Mouse (Mus musculus): Measurements from ENCODE around the gene Uqcr10. TPM values are rescaled to one million over a fixed set of nuclear protein-coding genes. Genes with fewer than 3 reads are reported as not detected.

Gene Uqcr10
- polyA plus RNA-seq, 1 experiment from 2014 or later: 774 TPM

DNA sequence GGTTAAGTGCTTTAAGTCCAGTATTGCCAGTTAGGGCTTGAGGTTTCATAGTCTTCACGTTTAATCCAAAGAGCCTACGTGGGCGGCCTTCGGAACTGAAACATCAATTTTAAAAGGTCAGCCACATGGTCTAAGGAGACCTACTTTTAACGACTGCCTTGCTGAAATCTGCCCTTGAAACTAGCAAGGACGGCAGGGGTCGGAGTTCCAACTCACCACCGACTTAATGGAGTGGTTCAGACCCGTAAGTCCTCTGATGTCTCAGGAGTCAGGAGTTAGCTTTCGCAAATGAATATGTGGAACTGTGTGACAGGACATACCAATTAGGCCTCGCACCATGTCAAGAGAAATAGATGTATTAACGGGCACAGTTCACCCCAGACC is 462 bp downstream of the Uqcr10 start:
- ATAC-seq: no peak
- H3K27me3 ChIP-seq (replicated peaks; ENCODE audit: control insufficient read depth, insufficient read depth, low read length): no peaks in the 10 kb centered on the region
- peak overlapping the region; percentile 85 for H3K4me3 ChIP-seq (ENCODE audit: low read length)
- peaks cover 15% of the 10 kb centered on the region for H3K4me1 ChIP-seq (ENCODE audit: control insufficient read depth, insufficient read depth, low read depth, low read length)
- no peaks in the 10 kb centered on the region for H3K9me3 ChIP-seq (ENCODE audit: control insufficient read depth, low read length)
- H3K36me3 ChIP-seq (ENCODE audit: control insufficient read depth, insufficient read depth, low read length): peaks cover 7% of the 10 kb centered on the region
- WGBS: 7% methylated on average over 12 of the region's 12 CpGs
- peak overlapping the region; percentile 95 for H3K9ac ChIP-seq (ENCODE audit: low read depth, low read length)
- peak overlapping the region; percentile 95 for H3K4me2 ChIP-seq (ENCODE audit: low read length)
- H3K27ac ChIP-seq (ENCODE audit: low read depth, low read length): peak overlapping the region; percentile 80

DNA sequence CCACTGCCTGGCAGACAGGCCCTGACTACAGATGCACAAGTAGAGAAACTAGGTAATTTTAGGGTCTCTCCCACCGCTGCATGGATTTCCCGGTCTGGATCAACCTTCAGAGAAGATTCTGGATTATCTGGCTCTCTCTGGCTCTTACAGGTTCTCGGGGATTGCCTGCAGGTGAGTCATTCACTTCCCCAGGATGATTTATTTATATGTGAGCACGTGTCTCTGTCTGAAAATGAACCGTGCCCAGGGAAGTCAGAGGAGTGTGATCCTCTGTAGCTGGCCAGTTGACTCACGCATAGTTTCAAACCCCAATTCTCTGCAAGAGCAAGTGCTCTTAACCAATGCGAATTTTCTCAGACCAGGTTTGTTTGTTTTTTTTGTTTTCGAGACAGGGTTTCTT is 3.4 kb downstream of the Uqcr10 start:
- H3K4me3 ChIP-seq (ENCODE audit: low read length): no peak overlapping the region
- no peak overlapping the region for H3K4me2 ChIP-seq (ENCODE audit: low read length)
- H3K27me3 ChIP-seq (replicated peaks; ENCODE audit: control insufficient read depth, insufficient read depth, low read length): no peaks in the 10 kb centered on the region
- WGBS: 87% methylated on average over 8 of the region's 8 CpGs
- no peak overlapping the region for H3K27ac ChIP-seq (ENCODE audit: low read depth, low read length)
- peaks cover 7% of the 10 kb centered on the region for H3K36me3 ChIP-seq (ENCODE audit: control insufficient read depth, insufficient read depth, low read length)
- H3K4me1 ChIP-seq (ENCODE audit: control insufficient read depth, insufficient read depth, low read depth, low read length): peaks cover 15% of the 10 kb centered on the region
- no peak overlapping the region for H3K9ac ChIP-seq (ENCODE audit: low read depth, low read length)
- ATAC-seq: no peak
- H3K9me3 ChIP-seq (ENCODE audit: control insufficient read depth, low read length): no peaks in the 10 kb centered on the region

DNA sequence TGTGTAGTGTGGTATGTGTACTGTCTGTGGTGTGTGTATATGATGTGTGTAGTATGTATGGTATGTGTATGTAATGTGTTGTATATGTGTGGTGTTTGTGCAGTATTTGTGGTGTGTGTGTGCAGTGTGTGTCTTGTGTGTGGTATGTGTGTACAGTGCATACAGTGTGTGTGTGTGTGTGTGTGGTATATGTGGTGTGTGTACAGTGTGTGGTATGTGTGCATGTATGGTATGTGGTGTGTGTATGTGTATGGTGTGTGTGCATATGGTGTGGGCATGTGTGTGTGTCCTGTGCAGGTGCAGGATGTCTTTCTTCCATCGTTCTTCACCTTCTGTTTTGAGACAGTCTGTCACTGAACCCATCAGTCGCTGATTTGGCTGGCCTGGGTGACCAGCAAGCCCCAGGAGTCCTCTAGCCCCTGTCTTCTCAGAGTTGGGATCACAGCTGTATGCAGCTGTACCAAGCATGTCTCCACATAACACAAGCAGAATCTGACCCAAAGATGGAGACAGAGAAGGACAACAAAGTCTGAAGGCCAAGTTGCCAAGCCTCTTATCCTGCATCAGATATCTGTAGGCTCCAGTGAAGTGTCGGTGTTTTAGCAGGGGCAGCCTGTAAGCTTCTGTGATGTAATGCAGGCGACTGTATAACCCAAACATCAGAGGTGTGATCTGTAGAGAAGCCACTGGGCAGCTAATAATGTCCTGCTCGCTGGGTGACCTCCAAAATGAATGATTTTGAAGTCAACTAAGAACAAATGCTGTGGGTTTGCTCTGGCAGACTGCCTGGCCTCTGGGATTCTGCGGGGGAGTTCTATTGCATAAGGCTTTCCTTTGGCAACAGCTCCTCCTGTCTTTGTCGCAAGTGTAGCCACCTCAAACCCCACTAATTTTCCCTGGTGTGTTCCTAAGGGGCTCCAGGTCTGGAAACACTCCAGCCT is 6.8 kb downstream of the Uqcr10 start:
- H3K9me3 ChIP-seq (ENCODE audit: control insufficient read depth, low read length): no peaks in the 10 kb centered on the region
- H3K4me3 ChIP-seq (ENCODE audit: low read length): no peak overlapping the region
- no peaks in the 10 kb centered on the region for H3K4me1 ChIP-seq (ENCODE audit: control insufficient read depth, insufficient read depth, low read depth, low read length)
- H3K4me2 ChIP-seq (ENCODE audit: low read length): no peak overlapping the region
- H3K27me3 ChIP-seq (replicated peaks; ENCODE audit: control insufficient read depth, insufficient read depth, low read length): no peaks in the 10 kb centered on the region
- no peak overlapping the region for H3K27ac ChIP-seq (ENCODE audit: low read depth, low read length)
- WGBS: 61% methylated on average over 7 of the region's 7 CpGs
- H3K9ac ChIP-seq (ENCODE audit: low read depth, low read length): no peak overlapping the region
- peak; percentile 40; the same call in 1 of the 2 replicates for ATAC-seq
- H3K36me3 ChIP-seq (ENCODE audit: control insufficient read depth, insufficient read depth, low read length): peaks cover 7% of the 10 kb centered on the region

DNA sequence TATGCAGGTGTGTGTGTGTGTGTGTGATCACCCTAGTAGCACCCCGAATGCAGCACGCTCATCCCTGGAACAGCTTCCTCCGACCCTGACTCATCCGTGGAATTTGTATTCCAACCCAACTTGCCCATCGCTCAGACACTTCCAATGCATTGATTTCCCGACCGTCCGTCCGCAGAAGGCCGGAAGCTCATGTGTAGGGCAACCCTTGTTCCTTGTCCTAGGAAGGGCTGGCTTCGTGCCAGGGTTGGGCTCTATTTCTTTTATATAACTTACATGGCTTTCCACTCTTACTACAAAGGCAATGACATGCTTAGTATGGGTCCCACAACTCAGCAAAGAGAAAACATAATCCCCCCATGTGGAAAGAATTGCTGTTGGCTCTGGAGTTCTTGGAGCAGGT is 12.0 kb downstream of the Uqcr10 start:
- no peak for ATAC-seq
- Histone ChIP-seq H3K9me3 (ENCODE audit: control insufficient read depth, low read length) (no peaks in the 10 kb centered on the region), H3K27ac (ENCODE audit: low read depth, low read length) (no peak overlapping the region), H3K9ac (ENCODE audit: low read depth, low read length) (no peak overlapping the region), H3K4me3 (ENCODE audit: low read length) (no peak overlapping the region), H3K36me3 (ENCODE audit: control insufficient read depth, insufficient read depth, low read length) (no peaks in the 10 kb centered on the region), H3K27me3 (replicated peaks; ENCODE audit: control insufficient read depth, insufficient read depth, low read length) (no peaks in the 10 kb centered on the region), H3K4me2 (ENCODE audit: low read length) (no peak overlapping the region), H3K4me1 (ENCODE audit: control insufficient read depth, insufficient read depth, low read depth, low read length) (no peaks in the 10 kb centered on the region)
- WGBS: 79% methylated on average over 11 of the region's 11 CpGs

DNA sequence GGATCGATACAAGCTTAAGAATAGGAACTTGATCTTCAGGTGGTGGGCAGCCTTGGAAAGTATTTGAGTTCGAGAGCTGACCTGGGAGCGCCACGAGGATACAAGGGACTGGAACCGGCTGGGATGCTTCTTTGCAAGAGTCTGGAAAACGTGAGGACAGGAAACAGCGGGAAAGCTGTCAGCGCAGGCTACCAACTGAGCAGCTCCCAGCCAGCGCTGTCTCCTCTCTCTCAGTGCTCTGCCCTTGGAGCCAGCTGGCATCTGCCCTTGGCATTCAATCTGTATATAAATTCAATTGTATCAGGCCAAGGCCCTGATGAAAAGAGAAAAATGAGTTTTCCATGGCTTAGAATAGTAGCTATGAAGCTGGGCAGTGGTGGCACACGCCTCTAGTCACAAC is 12.9 kb downstream of the Uqcr10 start:
- WGBS: 56% methylated on average over 10 of the region's 10 CpGs

DNA sequence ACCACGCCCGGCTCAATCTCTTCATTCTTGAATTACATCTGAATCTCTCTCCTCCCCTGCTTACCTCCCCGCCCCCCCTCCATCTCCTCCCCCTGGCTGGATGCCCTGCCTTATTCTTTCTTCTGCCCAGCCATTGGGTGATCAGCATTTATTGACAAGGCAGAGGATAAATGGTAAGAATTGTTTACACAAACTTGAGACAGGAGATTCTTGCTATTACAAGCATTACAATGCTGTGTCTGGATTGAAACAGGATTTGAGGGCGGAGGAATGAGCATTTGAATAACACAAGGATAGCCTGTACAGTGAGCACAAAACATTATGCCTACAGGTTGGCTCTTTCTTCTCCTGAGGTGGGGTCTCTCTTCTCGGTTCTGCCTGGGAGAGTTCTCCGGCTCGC is 13.8 kb downstream of the Uqcr10 start:
- ATAC-seq: no peak
- WGBS: 82% methylated on average over 7 of the region's 7 CpGs

More for the DNA sequence above, 12.9 kb downstream of the Uqcr10 start:
- Histone ChIP-seq H3K36me3 (ENCODE audit: control insufficient read depth, insufficient read depth, low read length) (no peaks in the 10 kb centered on the region), H3K27me3 (replicated peaks; ENCODE audit: control insufficient read depth, insufficient read depth, low read length) (no peaks in the 10 kb centered on the region), H3K27ac (ENCODE audit: low read depth, low read length) (no peak overlapping the region), H3K4me1 (ENCODE audit: control insufficient read depth, insufficient read depth, low read depth, low read length) (no peaks in the 10 kb centered on the region), H3K9me3 (ENCODE audit: control insufficient read depth, low read length) (no peaks in the 10 kb centered on the region), H3K4me3 (ENCODE audit: low read length) (no peak overlapping the region), H3K4me2 (ENCODE audit: low read length) (no peak overlapping the region), H3K9ac (ENCODE audit: low read depth, low read length) (no peak overlapping the region)
- peak; percentile 48; the same call in 1 of the 2 replicates for ATAC-seq

GRCm38 (mm10) chr11:4688632-4689380 is 15.3 kb downstream of the Uqcr10 start:
- Histone ChIP-seq H3K9ac (ENCODE audit: low read depth, low read length) (no peak overlapping the region), H3K4me3 (ENCODE audit: low read length) (no peak overlapping the region)
- 62% methylated on average over 11 of the region's 11 CpGs for WGBS

More for the DNA sequence above, 13.8 kb downstream of the Uqcr10 start:
- H3K9me3 ChIP-seq (ENCODE audit: control insufficient read depth, low read length): no peaks in the 10 kb centered on the region
- no peaks in the 10 kb centered on the region for H3K36me3 ChIP-seq (ENCODE audit: control insufficient read depth, insufficient read depth, low read length)
- H3K27me3 ChIP-seq (replicated peaks; ENCODE audit: control insufficient read depth, insufficient read depth, low read length): no peaks in the 10 kb centered on the region
- no peak overlapping the region for H3K9ac ChIP-seq (ENCODE audit: low read depth, low read length)
- no peak overlapping the region for H3K27ac ChIP-seq (ENCODE audit: low read depth, low read length)
- H3K4me1 ChIP-seq (ENCODE audit: control insufficient read depth, insufficient read depth, low read depth, low read length): no peaks in the 10 kb centered on the region
- H3K4me2 ChIP-seq (ENCODE audit: low read length): no peak overlapping the region
- no peak overlapping the region for H3K4me3 ChIP-seq (ENCODE audit: low read length)

GRCm38 (mm10) chr11:4687874-4688273 is 16.3 kb downstream of the Uqcr10 start:
- Histone ChIP-seq H3K27me3 (replicated peaks; ENCODE audit: control insufficient read depth, insufficient read depth, low read length) (no peaks in the 10 kb centered on the region), H3K27ac (ENCODE audit: low read depth, low read length) (no peak overlapping the region), H3K4me1 (ENCODE audit: control insufficient read depth, insufficient read depth, low read depth, low read length) (no peaks in the 10 kb centered on the region), H3K36me3 (ENCODE audit: control insufficient read depth, insufficient read depth, low read length) (0 out of 2 replicates have a peak, but pooled peaks cover 10% of the 10 kb centered on the region), H3K4me2 (ENCODE audit: low read length) (no peak overlapping the region), H3K4me3 (ENCODE audit: low read length) (no peak overlapping the region), H3K9ac (ENCODE audit: low read depth, low read length) (no peak overlapping the region), H3K9me3 (ENCODE audit: control insufficient read depth, low read length) (no peaks in the 10 kb centered on the region)
- no peak for ATAC-seq
- 86% methylated on average over 3 of the region's 3 CpGs for WGBS

More at GRCm38 (mm10) chr11:4688632-4689380, 15.3 kb downstream of the Uqcr10 start:
- Histone ChIP-seq H3K4me2 (ENCODE audit: low read length) (no peak overlapping the region), H3K9me3 (ENCODE audit: control insufficient read depth, low read length) (no peaks in the 10 kb centered on the region), H3K27me3 (replicated peaks; ENCODE audit: control insufficient read depth, insufficient read depth, low read length) (no peaks in the 10 kb centered on the region), H3K4me1 (ENCODE audit: control insufficient read depth, insufficient read depth, low read depth, low read length) (no peaks in the 10 kb centered on the region), H3K27ac (ENCODE audit: low read depth, low read length) (no peak overlapping the region), H3K36me3 (ENCODE audit: control insufficient read depth, insufficient read depth, low read length) (0 out of 2 replicates have a peak, but pooled peaks cover under 1% of the 10 kb centered on the region)
- no peak for ATAC-seq

- WGBS: 79% methylated on average over 3 of the region's 3 CpGs
- ATAC-seq: no peak
- H3K9ac ChIP-seq (ENCODE audit: low read depth, low read length): no peak overlapping the region
- no peaks in the 10 kb centered on the region for H3K9me3 ChIP-seq (ENCODE audit: control insufficient read depth, low read length)
- no peak overlapping the region for H3K4me3 ChIP-seq (ENCODE audit: low read length)
- H3K36me3 ChIP-seq (ENCODE audit: control insufficient read depth, insufficient read depth, low read length): 0 out of 2 replicates have a peak, but pooled peaks cover 11% of the 10 kb centered on the region
- H3K4me2 ChIP-seq (ENCODE audit: low read length): no peak overlapping the region
- no peaks in the 10 kb centered on the region for H3K27me3 ChIP-seq (replicated peaks; ENCODE audit: control insufficient read depth, insufficient read depth, low read length)
- no peaks in the 10 kb centered on the region for H3K4me1 ChIP-seq (ENCODE audit: control insufficient read depth, insufficient read depth, low read depth, low read length)
- H3K27ac ChIP-seq (ENCODE audit: low read depth, low read length): no peak overlapping the region
Measured at GRCm38 (mm10) chr11:4687027-4687426, 17.1 kb downstream of the Uqcr10 start.

Data from hindbrain, embryonic 16.5 days (tissue).